Comparison of ENCODE assay signal across 24 mouse cellular contexts in the genomic region with DNA sequence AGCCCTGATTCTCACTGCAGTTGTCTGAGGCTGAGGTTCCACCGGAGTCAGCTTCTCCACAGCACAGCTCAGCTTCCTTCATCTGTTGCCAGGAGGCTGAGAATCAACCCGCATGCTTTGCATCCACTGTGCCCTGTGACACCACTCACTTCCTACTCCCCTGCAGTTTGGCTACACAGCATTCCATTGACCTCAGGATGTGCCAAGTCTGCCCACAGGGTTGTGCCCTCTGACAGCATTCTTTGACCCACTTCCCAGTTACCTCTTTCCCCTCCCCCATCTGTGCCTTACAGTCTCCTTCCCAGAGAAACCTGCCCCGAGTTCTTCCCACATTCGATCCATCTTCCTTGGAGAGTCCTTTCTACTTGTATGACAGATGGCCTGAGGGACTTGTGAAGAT. TPM values are rescaled to one million over a fixed set of nuclear protein-coding genes. Genes with fewer than 3 reads are reported as not detected.
DNase-seq lines count a peak whose midpoint lies in the region; ATAC-seq lines count a peak whose summit lies in the region.
"Had no signal": no experiment of that assay in that cellular context is flagged by ENCODE, and none has a peak within 500 bp of the region (broad histone marks: within the 10 kb centered on the region; RNA-seq: fewer than 3 reads in every experiment).

No protein-coding gene starts in this region.

- peak; percentile 63 for DNase-seq in cerebellum, adult 9-10 months
- DNase-seq in 3134 (ENCODE audit: extremely low read depth, insufficient read length, low spot score), result peak; percentile 53
- peak; percentile 73 for DNase-seq in Muller cell, postnatal 12 days (ENCODE audit: inconsistent ontology term)
- DNase-seq in adrenal gland, adult 2 months, result no peak
- DNase-seq: adrenal gland, postnatal 10 days; B cell, adult 2 months; cerebellum, adult 18-20 months; cerebellum, postnatal 25 days; forebrain, postnatal 0 days; gastrocnemius, adult 2 months; gastrocnemius, postnatal 25 days; heart, adult 11 months; heart, postnatal 36 days; kidney, adult 11 months had no signal

- no peak for ATAC-seq in cerebellum, adult (ENCODE audit: insufficient number of reproducible peaks, low FRiP score, low TSS enrichment)
- ATAC-seq in granulocyte monocyte progenitor cell, adult 5-6 weeks (replicated peaks; ENCODE audit: poor library complexity, severe bottlenecking), result peak; percentile 11; the same call in 1 of the 2 replicates
- ATAC-seq: activated CD4-positive, CD25-positive, alpha-beta regulatory T cell, adult 4 months; CD4-positive, CD25-positive, alpha-beta regulatory T cell, adult 4 months; forebrain, embryonic 13.5 days; forebrain, postnatal 0 days; hindbrain, embryonic 16.5 days; inflammation-experienced regulatory T-cells, adult 6 months; Patski had no signal

RNA-seq across cellular contexts. Expression of gene Lmtk3, which starts 1.3 kb away (rescaled TPM):
- not detected in 2 replicates for total RNA-seq in granulocyte monocyte progenitor cell, adult 5-6 weeks (2014; fragmentation: Nextera tagmentation)
- total RNA-seq in granulocyte monocyte progenitor cell, adult 5-6 weeks (2017), result not detected in 2 replicates
- 1 to 10 TPM; 6.2 to 8.6 TPM for total RNA-seq in adrenal gland, adult 2 months (2021)
- 38.0 and 61.3 TPM in 2 replicates for polyA plus RNA-seq in adrenal gland, adult 2 months (2012; rRNA removed)
- polyA plus RNA-seq: activated CD4-positive, CD25-positive, alpha-beta regulatory T cell, adult 4 months; CD4-positive, CD25-positive, alpha-beta regulatory T cell, adult 4 months; heart, postnatal 0 days had no signal

RNA-seq across cellular contexts. Expression of gene Sult2b1, which starts 2.2 kb away (rescaled TPM):
- total RNA-seq in granulocyte monocyte progenitor cell, adult 5-6 weeks (2014; fragmentation: Nextera tagmentation), result 1.3 and 3.3 TPM in 2 replicates
- total RNA-seq in granulocyte monocyte progenitor cell, adult 5-6 weeks (2017), result 0.39 TPM in 1 of 2 replicates, not detected in the other
- total RNA-seq in adrenal gland, adult 2 months (2021), result 1 to 10 TPM in 1 of 2 experiments, under 1 TPM in 1; 0.49 to 2.0 TPM
- 1.6 and 2.9 TPM in 2 replicates for polyA plus RNA-seq in adrenal gland, adult 2 months (2012; rRNA removed)
- total RNA-seq: gastrocnemius, adult 2 months; gastrocnemius, postnatal 25 days; heart, postnatal 36 days had no signal
- polyA plus RNA-seq: G1E had no signal

RNA-seq across cellular contexts. Expression of gene Cyth2, which starts 32.1 kb away (rescaled TPM):
- 32.7 and 36.3 TPM in 2 replicates for total RNA-seq in granulocyte monocyte progenitor cell, adult 5-6 weeks (2014; fragmentation: Nextera tagmentation)
- total RNA-seq in granulocyte monocyte progenitor cell, adult 5-6 weeks (2017), result 33.1 and 35.3 TPM in 2 replicates
- 100 to 1,000 TPM; 127 to 129 TPM for total RNA-seq in adrenal gland, adult 2 months (2021)
- 147 and 170 TPM in 2 replicates for polyA plus RNA-seq in adrenal gland, adult 2 months (2012; rRNA removed)

RNA-seq across cellular contexts. Expression of gene Kcnj14, which starts 42.3 kb away (rescaled TPM):
- total RNA-seq in granulocyte monocyte progenitor cell, adult 5-6 weeks (2014; fragmentation: Nextera tagmentation), result 0.47 and 0.71 TPM in 2 replicates
- not detected in 2 replicates for total RNA-seq in granulocyte monocyte progenitor cell, adult 5-6 weeks (2017)
- total RNA-seq in adrenal gland, adult 2 months (2021), result under 1 TPM in 1 of 2 experiments, not detected in 1; 0.20 TPM
- 0.70 and 1.8 TPM in 2 replicates for polyA plus RNA-seq in adrenal gland, adult 2 months (2012; rRNA removed)
- polyA plus RNA-seq: activated CD4-positive, CD25-positive, alpha-beta regulatory T cell, adult 4 months; CD4-positive, CD25-positive, alpha-beta regulatory T cell, adult 4 months; inflammation-experienced regulatory T-cells, adult 6 months had no signal

RNA-seq across cellular contexts. Expression of gene Grwd1, which starts 48.5 kb away (rescaled TPM):
- total RNA-seq in granulocyte monocyte progenitor cell, adult 5-6 weeks (2014; fragmentation: Nextera tagmentation), result 30.9 and 33.6 TPM in 2 replicates
- total RNA-seq in granulocyte monocyte progenitor cell, adult 5-6 weeks (2017), result 21.9 and 27.3 TPM in 2 replicates
- total RNA-seq in adrenal gland, adult 2 months (2021), result 10 to 100 TPM; 26.9 to 30.1 TPM
- 22.1 and 27.4 TPM in 2 replicates for polyA plus RNA-seq in adrenal gland, adult 2 months (2012; rRNA removed)

Comparison
In these comparisons a context has a peak if more than half of its experiments do, and no peak if none do; other contexts are left out.
1. RNA of gene Lmtk3, which starts 1.3 kb away (total RNA-seq): 6.2 to 8.6 TPM in adrenal gland, adult 2 months; not detected in granulocyte monocyte progenitor cell, adult 5-6 weeks; every median in the first group is over 4 times any median in the second.